Mouse (Mus musculus): ENCODE data around the gene Gtf2a1.

GRCm38 (mm10) chr12:91549471-91549870, 40.8 kb downstream of the Gtf2a1 start:
- no peak for TF ChIP-seq POLR2A (IDR thresholded peaks at IDR 0.05; ENCODE audit: borderline replicate concordance, extremely low read depth, low read depth, low read length)
- no peak for TF ChIP-seq CTCF (IDR thresholded peaks at IDR 0.05; ENCODE audit: insufficient read depth, low read length)
